Mouse (Mus musculus): Measurements from ENCODE around the gene Dock6.
"Not testable (repeated sequence)": the region's sequence is repeated elsewhere in the genome, so short reads cannot be mapped to it uniquely, and the experiment has no call there.

The Dock6 gene

GRCm38 (mm10) chr9:21811170-21811569 is 41.3 kb downstream of the Dock6 start:
- in situ Hi-C loops (cut with MboI, MseI): no loop called here

- in situ Hi-C loops (cut with MboI, MseI): no loop called here
Observed at GRCm38 (mm10) chr9:21808561-21808960, 43.9 kb downstream of the Dock6 start.

DNA sequence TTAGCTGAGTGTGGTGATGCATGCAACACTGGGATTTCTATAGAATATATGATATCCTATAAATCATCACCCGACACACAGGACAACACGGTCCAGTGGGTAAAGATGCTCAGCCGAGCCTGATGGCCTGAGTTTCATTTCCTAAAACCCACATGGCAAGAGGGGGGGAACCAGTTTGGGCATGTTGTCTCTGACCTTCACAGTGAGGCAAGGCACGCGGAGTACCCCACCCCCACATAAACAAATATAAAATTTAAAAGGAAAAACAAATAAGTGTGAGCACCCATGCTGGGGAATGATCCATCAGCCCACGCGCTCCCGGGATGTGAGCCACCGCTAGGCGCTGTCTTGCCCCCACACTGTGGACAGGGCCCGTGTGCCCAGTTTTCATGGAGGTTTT is 45.5 kb downstream of the Dock6 start:
- in situ Hi-C loops (cut with MboI, MseI): no loop called here

DNA sequence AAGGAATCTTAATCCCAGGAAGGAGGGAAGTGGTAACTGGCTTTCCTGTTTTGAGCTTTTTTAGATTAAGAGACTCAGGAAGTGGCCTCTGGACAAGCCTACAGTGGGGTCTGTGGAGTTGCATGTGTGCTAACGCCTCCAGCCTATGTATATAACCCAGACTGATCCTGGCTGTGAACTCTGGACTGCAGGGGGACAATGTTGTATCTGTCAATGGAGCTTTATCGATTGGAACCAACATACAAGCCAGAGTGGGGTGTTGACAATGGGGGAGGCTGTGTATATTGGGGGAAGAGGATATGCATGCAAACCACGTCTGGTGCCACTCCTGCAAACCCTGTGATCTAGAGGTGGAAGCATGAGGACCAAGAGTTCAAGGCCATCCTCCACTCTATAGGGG is 46.1 kb downstream of the Dock6 start:
- in situ Hi-C loops (cut with MboI, MseI): no loop called here

- in situ Hi-C loops (cut with MboI, MseI): no loop called here
Observed at GRCm38 (mm10) chr9:21803986-21804644, 48.3 kb downstream of the Dock6 start.

DNA sequence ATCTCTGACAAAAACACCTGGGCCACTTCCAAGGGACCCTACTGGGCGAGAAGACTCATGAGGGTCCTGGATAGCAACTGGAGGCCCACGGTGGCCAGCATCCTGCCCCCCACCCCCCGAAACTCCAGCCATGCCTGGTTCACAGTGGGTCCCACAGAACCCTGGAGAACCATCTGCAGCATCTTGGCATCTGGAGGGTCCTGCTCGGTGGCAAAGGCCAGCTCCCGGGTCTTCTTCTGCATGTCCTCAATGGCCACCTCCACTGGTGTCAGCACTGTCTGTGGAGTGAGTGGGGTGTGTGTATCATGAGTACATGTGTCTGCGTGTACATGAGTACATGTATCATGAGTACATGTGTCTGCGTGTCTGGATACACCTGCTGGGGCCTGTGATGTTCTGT is 50.8 kb downstream of the Dock6 start:
- in situ Hi-C loops (cut with MboI, MseI): no loop called here

DNA sequence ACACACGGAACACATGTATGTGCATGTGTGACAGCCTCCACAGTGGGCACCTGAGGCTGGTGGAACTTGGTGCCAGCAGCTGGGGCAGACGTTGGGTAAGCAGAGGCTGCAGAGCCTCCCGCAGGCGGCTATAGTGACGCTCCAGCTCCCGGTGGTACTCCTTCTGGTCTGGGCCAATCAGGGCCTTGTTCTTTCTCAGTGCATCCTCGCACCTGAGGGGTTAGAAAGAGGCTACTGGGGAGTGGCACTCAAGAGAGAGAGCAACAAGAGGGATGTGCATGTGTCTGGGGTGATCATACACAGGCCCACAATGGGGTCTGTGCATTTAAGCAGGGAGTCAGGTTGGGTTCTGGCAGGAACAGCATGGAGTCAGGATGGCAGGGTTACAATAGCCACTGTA is 51.3 kb downstream of the Dock6 start:
- in situ Hi-C loops (cut with MboI, MseI): no loop called here

DNA sequence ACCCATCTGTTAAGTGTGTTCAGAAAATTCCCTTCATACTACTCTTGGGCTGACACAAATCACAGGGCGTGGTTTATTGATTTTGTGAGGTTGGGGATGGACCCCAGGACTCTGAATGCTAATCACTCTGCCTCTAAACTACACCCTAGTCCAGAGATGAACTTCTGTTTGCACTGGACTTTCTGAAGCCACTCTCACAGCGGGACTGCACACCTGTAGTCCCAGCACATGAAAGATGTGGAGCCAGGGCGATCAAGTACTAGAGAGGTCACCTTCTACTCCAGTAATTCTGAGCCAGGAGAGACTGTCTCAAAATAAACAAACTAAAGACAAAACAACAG is 53.5 kb downstream of the Dock6 start:
- in situ Hi-C loops (cut with MboI, MseI): no loop called here

DNA sequence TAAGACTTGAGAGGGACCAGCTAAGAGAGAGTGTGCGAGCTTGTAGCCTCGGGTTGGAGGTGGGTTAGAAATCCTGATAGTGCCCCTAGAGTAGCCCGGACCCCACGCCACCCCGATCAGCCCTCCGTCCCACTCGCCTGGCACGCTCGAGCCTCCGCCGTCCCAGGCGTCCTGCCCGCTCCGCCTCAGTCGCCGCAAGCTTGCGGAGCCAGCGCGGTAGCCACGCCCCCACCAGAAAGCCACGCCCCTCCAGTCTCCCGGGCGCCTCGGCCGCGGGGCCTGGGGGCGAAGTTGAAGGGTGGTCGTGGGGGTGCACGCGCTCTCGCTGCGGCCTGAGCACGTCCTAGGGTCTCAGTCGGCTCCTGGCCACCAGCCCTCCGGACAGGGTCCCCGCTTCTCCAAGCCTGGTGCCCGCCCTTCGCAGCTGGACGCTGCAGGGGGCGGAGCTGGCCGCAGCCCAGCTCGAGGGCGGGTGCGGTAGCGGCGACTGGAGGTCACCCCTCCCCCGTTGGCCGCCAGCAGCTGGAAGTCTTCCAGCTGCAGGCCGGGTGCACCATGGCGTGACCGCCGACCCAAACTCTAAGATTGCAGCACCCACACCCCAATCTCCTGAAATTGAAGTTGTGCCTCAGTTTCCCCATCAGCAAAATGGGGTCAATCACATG is 54.0 kb downstream of the Dock6 start, which contains the start of gene Kank2:
Gene Kank2 (minus strand): TSS at position 400 of the 665 bp plus-strand sequence.
- in situ Hi-C loops (cut with MboI, MseI): no loop called here

DNA sequence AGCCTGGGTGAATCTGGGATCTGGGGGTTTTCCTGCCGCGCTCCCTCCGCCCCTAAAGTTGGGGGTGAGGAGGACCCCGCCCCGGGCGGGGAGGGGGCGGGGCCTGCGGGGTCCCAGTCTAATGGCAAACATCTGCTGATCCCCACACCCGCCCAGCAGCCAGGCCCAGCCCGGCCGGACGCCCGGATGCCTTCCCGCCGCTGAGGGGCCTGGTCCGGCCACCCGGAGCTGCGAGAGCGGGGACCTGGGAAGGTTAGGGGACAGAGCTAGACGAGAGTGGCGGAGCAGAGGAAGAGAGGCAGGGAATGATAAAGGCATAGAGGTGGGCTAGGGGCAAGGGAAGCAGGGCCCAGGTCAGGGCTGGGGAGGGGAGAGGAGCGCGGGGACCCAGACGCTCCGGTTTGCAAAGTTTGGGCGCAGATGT is 54.5 kb downstream of the Dock6 start:
- in situ Hi-C loops (cut with MboI, MseI): no loop called here

DNA sequence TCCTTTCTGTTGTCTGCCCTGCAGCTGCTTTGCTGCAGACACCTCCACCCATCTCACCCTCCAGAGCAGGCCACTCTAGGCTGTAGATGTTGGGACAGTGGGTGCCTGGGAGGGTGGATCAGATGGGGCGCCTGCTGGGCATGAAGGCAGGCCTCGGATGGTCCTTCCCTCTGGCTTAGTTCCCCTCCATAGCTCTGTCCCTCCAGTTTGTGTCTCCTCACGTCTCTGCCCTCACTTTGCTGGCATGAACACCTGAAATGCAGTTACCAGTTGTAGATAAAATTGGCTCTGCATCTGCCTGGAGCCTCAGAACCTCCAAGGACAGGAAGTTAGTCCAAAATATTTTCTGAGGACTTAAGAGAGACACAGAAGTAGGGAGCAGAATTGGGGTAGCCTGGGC is 55.5 kb downstream of the Dock6 start:
- in situ Hi-C loops (cut with MboI, MseI): no loop called here

GRCm38 (mm10) chr9:21796259-21796658 is 56.2 kb downstream of the Dock6 start:
- in situ Hi-C loops (cut with MboI, MseI): no loop called here

GRCm38 (mm10) chr9:21795579-21795978 is 56.9 kb downstream of the Dock6 start:
- in situ Hi-C loops (cut with MboI, MseI): no loop called here

- in situ Hi-C loops (cut with MboI, MseI): no loop called here
Observed at GRCm38 (mm10) chr9:21794925-21795324, 57.5 kb downstream of the Dock6 start.

- in situ Hi-C loops (cut with MboI, MseI): no loop called here
Observed at GRCm38 (mm10) chr9:21794344-21794834, 58.0 kb downstream of the Dock6 start.

DNA sequence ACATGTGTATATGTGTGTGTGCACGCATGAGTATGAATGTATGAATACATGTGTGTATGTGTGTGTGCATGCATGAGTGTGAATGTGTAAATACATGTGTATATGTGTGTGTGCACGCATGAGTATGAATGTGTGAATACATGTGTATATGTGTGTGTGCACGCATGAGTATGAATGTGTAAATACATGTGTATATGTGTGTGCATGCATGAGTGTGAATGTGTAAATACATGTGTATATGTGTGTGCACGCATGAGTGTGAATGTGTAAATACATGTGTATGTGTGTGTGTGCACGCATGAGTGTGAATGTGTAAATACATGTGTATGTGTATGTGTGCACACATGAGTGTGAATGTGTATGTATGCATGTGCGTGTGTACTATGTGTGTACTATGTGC is 58.9 kb downstream of the Dock6 start:
- in situ Hi-C loops (cut with MboI, MseI): not testable (repeated sequence)

- in situ Hi-C loops (cut with MboI, MseI): no loop called here
Observed at GRCm38 (mm10) chr9:21792644-21793043, 59.8 kb downstream of the Dock6 start.

DNA sequence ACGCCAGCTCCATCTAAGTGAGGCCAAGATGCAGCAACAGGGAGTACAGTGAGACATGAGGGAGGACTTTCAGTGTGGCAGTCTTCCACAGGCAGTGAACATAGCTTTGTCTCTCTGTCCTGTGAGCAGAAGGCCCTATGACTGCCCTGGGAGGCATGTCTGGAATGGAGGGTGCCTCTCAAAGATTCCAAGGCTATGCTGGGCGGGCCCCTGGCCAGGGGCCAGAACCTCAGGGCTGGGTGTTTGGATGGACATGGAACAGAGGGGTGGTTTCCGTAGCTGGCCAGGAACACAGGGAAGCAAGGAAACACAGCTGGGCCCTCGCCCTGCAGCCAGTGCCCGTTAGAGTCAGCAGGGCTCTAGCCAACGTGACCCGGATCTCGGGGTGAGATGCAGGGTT is 60.6 kb downstream of the Dock6 start:
- in situ Hi-C loops (cut with MboI, MseI): no loop called here

DNA sequence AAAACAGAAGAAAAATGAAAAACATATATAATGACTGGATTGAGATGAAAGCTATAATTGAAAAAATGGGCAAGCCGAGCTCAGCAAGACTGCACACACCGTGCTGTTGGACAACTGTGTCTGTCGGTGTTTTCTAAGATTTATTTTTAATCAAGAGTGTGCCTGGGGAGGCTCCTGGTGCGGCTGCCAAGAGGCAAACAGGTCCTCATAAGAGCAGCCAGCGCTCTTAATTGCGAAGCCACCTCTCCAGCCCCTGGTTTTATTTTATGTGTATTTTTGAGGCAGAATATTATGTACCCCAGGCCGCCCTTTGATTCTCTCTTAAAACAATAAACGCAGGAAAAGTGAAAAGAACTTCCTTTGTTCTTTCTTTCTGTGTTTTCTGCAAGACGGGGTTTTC is 64.2 kb downstream of the Dock6 start:
- in situ Hi-C loops (cut with MboI, MseI): no loop called here

GRCm38 (mm10) chr9:21787654-21788053 is 64.8 kb downstream of the Dock6 start:
- in situ Hi-C loops (cut with MboI, MseI): no loop called here

DNA sequence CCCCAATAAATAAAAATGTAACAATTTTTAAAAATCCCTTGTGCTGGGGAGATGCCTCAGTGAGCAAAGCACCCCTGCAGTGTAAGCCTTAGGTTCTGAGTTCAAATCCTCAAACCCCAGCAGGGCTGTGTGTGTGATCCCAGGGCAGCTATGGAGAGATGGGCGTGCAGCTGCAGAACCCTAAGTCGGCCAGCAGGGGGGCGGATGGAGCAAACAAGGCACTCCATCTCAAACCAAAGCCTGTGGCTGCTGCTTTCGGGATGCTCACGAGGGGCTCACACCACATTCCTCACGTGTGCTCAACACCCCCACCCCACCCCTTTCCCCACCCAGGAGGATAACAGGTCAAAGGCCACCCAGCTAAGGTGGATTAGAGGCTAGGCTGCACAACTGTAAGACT is 65.5 kb downstream of the Dock6 start:
- in situ Hi-C loops (cut with MboI, MseI): no loop called here

DNA sequence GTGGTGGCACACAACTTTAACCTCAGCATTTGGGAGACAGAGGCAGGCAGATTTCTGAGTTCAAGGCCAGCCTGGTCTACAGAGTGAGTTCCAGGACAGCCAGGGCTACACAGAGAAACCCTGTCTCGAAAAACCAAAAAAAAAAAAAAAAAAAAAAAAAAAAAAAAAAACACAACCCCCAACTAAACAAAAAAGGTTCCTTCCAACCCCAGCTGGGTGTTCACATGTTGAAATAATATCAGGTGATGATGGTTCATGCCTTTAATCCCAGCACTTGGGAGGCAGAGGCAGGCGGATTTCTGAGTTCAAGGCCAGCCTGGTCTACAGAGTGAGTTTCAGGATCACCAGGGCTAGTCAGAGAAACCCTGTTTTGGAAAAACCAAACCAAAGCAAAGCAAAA is 66.1 kb downstream of the Dock6 start:
- in situ Hi-C loops (cut with MboI, MseI): not testable (repeated sequence)

GRCm38 (mm10) chr9:21784517-21785307 is 67.7 kb downstream of the Dock6 start:
- in situ Hi-C loops (cut with MboI, MseI): no loop called here

Data from T-helper 2 cell (primary cell).